Mouse (Mus musculus) hindbrain, embryonic 15.5 days (tissue): ENCODE results near the gene Gda. TPM values are rescaled to one million over a fixed set of nuclear protein-coding genes. Genes with fewer than 3 reads are reported as not detected.

Source experiments
- ATAC-seq: fragments of 200-750 bp; cut with Nextera tagmentation; 2 replicates; pipeline ENCODE4 v1.8.0; 2017; ENCODE audit warnings: low read depth, moderate number of reproducible peaks, moderate TSS enrichment; ENCODE audit not compliant: low FRiP score
- H3K27ac ChIP-seq: fragments of 300-500 bp; sonication (generic); replicated peaks from 2 replicates; pipeline ENCODE4 v1.5.1; 2015; ENCODE audit warnings: mild to moderate bottlenecking, inconsistent platforms
- H3K27me3 ChIP-seq: fragments of 300-500 bp; sonication (generic); 2 replicates; pipeline ENCODE4 v1.6.1; 2015; ENCODE audit warnings: control low read depth, inconsistent platforms
- H3K36me3 ChIP-seq: fragments of 300-500 bp; sonication (generic); 2 replicates; pipeline ENCODE4 v1.6.1; 2015; ENCODE audit warnings: control low read depth, inconsistent platforms
- H3K4me1 ChIP-seq: fragments of 300-500 bp; sonication (generic); replicated peaks from 2 replicates; pipeline ENCODE4 v1.6.1; 2015; ENCODE audit warnings: control low read depth, inconsistent platforms
- H3K4me2 ChIP-seq: fragments of 300-500 bp; sonication (generic); 2 replicates; pipeline ENCODE4 v1.6.1; 2015; ENCODE audit warnings: moderate library complexity, mild to moderate bottlenecking, inconsistent platforms
- H3K4me3 ChIP-seq: fragments of 300-500 bp; sonication (generic); 2 replicates; pipeline ENCODE4 v1.5.1; 2015; ENCODE audit warnings: mild to moderate bottlenecking, inconsistent platforms
- H3K9ac ChIP-seq: fragments of 300-500 bp; sonication (generic); 2 replicates; pipeline ENCODE4 v1.6.1; 2015; ENCODE audit warnings: inconsistent platforms
- H3K9me3 ChIP-seq: fragments of 300-500 bp; sonication (generic); 2 replicates; pipeline ENCODE4 v1.6.1; 2016; ENCODE audit warnings: control low read depth, inconsistent platforms
- WGBS: fragments of 180-500 bp; shearing (Covaris S2); methylation state at CpG from one replicate; pipeline ENCODE4 v1.1.7; 2015; 5-methylcytosine and 5-hydroxymethylcytosine counted together
- polyA plus RNA-seq: library from polyadenylated mRNA; unstranded; fragments of >200 nt; fragmentation: Nextera tagmentation; extraction: Ambion mirVana; gene quantifications from 2 replicates; pipeline ENCODE4 v1.2.1, GENCODE M21; 2015

Gda gene
- 0.31 and 0.39 TPM in 2 replicates for polyA plus RNA-seq

DNA sequence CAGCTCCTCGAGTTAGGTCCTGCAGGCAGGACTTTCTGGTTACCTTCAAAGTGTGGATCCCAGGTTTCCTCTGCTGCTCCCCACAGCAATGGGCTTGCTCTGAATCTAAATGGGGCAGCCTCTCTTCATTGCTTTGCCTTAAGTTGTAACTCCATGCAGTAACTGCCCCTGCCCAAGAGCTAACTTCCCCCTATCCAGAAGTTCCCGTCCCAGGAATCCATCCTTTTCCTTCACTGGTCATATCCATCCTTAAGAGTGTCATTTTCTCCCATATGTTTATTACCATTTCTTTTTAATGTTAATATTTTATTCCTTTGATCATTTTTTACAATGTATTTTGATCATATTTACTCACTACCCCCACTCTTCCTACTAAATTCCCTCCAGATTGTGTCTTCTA is at the start of gene Gda:
TSS of gene Gda (minus strand) at position 101 of the 400 bp plus-strand sequence.
- Histone ChIP-seq H3K9ac (peak within 1 kb of the TSS; percentile 32), H3K4me1 (peaks cover 8% of the 10 kb centered on the region), H3K27me3 (peaks cover 13% of the 10 kb centered on the region), H3K4me2 (peak within 1 kb of the TSS; percentile 88), H3K4me3 (peak within 1 kb of the TSS; percentile 48), H3K9me3 (no peaks in the 10 kb centered on the region), H3K36me3 (no peaks in the 10 kb centered on the region), H3K27ac (no peak within 1 kb of the TSS)
- no peak for ATAC-seq
- 71% methylated on average over 2 of the region's 2 CpGs for WGBS

DNA sequence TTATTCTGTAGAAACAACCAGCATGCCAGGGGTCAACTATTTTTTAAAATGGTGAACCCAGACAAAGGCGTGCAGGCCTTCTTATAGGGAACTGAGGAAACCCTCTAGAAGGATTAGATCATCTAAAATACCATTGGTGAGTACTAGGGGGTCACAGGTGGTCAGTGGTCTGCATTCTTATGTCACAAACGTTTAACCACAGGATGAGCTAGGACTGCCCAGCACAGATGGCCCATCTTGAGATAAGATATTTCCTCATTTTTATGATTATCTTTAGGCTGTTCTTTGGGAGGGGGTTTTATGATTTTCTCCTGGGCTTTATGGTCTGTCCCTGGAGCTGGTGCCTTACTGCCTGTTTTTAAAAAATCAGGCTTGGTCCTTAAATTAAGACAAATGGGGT is 47.0 kb upstream of the Gda start:
- H3K36me3 ChIP-seq = no peaks in the 10 kb centered on the region
- H3K9me3 ChIP-seq = no peaks in the 10 kb centered on the region
- 79% methylated on average over 2 of the region's 2 CpGs for WGBS
- no peak overlapping the region for H3K9ac ChIP-seq
- H3K4me1 ChIP-seq = no peaks in the 10 kb centered on the region
- ATAC-seq = no peak
- no peak overlapping the region for H3K4me3 ChIP-seq
- H3K27ac ChIP-seq = no peak overlapping the region
- H3K4me2 ChIP-seq = no peak overlapping the region
- no peaks in the 10 kb centered on the region for H3K27me3 ChIP-seq

DNA sequence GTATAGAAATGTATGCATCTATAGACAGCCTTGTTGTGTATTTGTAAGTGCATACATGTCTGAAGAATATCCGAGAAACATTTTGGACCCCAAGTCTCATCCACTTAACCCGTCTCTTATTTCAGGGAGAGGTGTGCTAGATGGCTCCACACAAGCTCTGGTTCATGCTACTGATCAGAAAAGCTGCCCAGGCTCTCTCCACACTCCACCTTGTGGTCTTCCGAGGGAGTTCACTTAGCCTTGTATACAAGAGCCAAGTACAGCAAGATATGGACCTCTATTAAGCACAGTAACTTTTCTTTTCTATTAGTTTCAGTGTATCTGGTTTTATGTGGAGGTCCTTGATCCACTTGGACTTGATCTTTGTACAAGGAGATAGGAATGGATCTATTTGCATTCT is 36.9 kb upstream of the Gda start:
- Histone ChIP-seq H3K36me3 (no peaks in the 10 kb centered on the region), H3K9me3 (no peaks in the 10 kb centered on the region), H3K4me3 (no peak overlapping the region), H3K27ac (no peak overlapping the region), H3K4me1 (no peaks in the 10 kb centered on the region), H3K27me3 (no peaks in the 10 kb centered on the region), H3K4me2 (no peak overlapping the region), H3K9ac (no peak overlapping the region)
- WGBS = 60% methylated on average over 3 of the region's 3 CpGs
- no peak for ATAC-seq

DNA sequence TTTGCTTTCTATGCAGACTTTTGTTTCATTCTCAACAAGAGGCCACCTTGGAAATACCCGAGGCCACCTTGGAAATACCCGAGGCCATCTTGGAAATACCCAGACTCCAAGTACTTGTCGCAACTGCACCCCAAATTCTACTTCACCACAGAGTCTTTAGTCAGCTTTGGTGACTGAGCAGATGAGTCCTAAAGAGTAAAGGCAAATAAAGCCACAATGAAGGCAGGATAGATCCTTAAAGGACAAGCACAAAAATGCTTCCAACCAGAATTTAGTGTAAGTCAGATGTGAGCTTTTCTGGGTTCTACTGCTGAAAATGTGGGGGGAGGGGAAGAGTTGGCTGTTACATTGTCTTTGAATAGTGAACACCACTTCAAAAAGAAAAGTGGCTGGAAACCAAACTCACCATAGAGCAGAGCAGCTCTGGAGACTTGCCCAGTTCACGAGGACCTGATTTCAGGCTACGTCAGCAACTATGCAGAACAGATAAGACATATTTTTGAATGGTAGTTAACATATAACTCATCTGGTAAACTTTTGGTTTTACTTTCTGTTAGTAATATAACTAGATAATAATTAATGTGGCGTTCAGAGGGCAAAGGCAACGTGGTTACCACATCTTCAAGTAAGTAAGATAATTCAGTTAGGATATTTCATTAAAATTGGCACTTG is 34.5 kb upstream of the Gda start:
- ATAC-seq = no peak
- H3K27me3 ChIP-seq = no peaks in the 10 kb centered on the region
- H3K36me3 ChIP-seq = no peaks in the 10 kb centered on the region
- 81% methylated on average over 7 of the region's 7 CpGs for WGBS
- H3K4me1 ChIP-seq = no peaks in the 10 kb centered on the region
- H3K27ac ChIP-seq = no peak overlapping the region
- H3K4me2 ChIP-seq = no peak overlapping the region
- H3K9me3 ChIP-seq = no peaks in the 10 kb centered on the region
- H3K9ac ChIP-seq = no peak overlapping the region
- H3K4me3 ChIP-seq = no peak overlapping the region

DNA sequence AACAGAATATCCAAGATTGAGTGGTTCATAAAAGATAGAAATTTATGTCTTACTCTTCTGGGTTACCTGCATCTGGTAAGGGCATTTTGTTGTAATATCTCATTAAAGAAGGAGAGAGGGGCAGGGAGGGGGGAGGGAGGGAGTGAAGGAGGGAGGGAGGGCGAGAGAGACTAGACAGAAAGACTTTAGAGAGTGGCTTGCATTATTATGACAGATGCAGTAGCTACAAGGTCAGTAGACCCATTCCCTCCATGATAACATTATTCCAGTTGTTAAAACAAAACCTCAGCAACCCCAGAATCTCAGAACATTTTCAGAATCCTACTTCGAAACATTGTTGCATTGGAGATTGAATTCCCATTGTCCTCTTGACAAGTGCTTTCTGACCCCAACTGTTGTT is 33.9 kb upstream of the Gda start:
- no peak for ATAC-seq
- no peaks in the 10 kb centered on the region for H3K27me3 ChIP-seq
- no peaks in the 10 kb centered on the region for H3K4me1 ChIP-seq

DNA sequence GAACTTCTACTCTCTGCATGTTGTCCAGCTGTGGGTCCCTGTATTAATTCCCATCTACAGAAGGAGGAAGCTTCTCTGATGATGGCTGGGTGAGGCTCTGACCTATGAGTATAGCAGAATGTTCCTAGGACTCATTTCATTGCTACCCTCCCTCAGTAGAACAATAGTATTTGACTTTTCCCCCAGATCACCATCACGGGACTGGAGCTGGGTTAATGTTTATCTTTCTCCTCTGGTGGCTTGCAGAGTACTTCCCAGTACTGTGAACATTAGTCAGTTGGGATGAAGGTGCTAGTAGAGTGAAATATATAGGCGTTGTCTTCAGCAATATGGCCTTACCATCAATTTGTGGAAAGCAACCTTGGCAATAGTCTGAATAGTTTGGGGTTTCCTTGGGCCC is 31.5 kb upstream of the Gda start:
- Histone ChIP-seq H3K9me3 (no peaks in the 10 kb centered on the region), H3K36me3 (no peaks in the 10 kb centered on the region), H3K4me3 (no peak overlapping the region), H3K9ac (no peak overlapping the region), H3K4me1 (no peaks in the 10 kb centered on the region), H3K27me3 (no peaks in the 10 kb centered on the region), H3K27ac (no peak overlapping the region), H3K4me2 (no peak overlapping the region)
- 76% methylated on average over 2 of the region's 2 CpGs for WGBS
- ATAC-seq = no peak

More for the DNA sequence above, 33.9 kb upstream of the Gda start:
- 80% methylated on average over 2 of the region's 2 CpGs for WGBS
- no peak overlapping the region for H3K4me2 ChIP-seq
- no peak overlapping the region for H3K27ac ChIP-seq
- no peaks in the 10 kb centered on the region for H3K36me3 ChIP-seq
- H3K9ac ChIP-seq = no peak overlapping the region
- H3K4me3 ChIP-seq = no peak overlapping the region
- no peaks in the 10 kb centered on the region for H3K9me3 ChIP-seq

DNA sequence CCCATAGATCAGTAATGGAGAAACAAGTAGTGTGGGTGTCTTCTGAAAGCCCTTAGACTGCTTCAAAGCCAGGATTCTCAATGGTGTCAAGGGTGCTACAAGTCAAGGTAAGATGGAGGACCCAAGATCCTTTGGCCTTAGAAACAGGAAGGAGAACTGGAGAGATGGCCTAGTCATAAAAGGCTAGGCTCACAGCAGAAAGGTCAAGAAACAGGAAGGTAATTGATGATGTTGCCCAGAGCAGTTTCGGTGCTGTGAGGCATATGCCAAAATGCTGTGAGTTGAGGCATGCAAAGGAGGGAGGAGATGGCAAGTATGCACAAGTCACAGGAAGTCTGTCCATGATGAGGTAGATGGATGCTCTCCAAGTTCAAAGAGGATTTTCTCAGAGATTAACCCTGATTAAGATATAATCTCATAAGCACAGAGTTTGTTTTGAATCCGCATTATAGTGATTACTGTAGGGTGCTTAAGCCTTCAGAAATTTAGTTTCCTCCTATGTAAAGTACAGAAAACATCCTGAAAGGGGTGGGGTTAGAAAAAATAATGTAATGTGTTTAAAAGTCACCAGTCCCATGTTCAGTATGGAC is 26.2 kb upstream of the Gda start:
- no peaks in the 10 kb centered on the region for H3K9me3 ChIP-seq
- no peaks in the 10 kb centered on the region for H3K4me1 ChIP-seq
- no peak overlapping the region for H3K4me2 ChIP-seq
- no peaks in the 10 kb centered on the region for H3K36me3 ChIP-seq
- WGBS = 85% methylated on average over 2 of the region's 2 CpGs
- H3K27me3 ChIP-seq = no peaks in the 10 kb centered on the region
- no peak for ATAC-seq
- no peak overlapping the region for H3K4me3 ChIP-seq
- no peak overlapping the region for H3K9ac ChIP-seq
- H3K27ac ChIP-seq = no peak overlapping the region

DNA sequence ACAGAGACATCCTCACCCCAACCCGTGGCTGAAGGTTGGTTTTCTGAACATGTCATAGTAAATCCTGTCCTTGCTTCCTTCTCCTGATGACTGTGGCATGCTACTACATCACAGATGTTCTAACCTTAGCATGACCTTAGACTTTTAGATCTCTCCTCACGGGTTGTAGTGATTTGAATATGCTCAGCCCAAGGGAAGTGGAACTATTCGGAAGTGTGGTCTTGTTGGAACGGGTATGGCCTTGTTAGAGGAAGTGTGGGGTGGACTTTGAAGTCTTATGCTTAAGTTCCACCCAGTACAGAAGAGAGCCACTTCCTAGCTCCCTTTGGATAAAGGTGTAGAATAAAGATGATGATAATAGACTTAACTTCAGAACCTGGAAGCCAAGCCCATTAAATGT is 22.6 kb upstream of the Gda start:
- H3K27ac ChIP-seq = no peak overlapping the region
- no peaks in the 10 kb centered on the region for H3K4me1 ChIP-seq
- H3K9me3 ChIP-seq = no peaks in the 10 kb centered on the region
- no peaks in the 10 kb centered on the region for H3K36me3 ChIP-seq
- H3K9ac ChIP-seq = no peak overlapping the region
- no peak for ATAC-seq
- no peak overlapping the region for H3K4me3 ChIP-seq
- H3K4me2 ChIP-seq = no peak overlapping the region
- 85% methylated on average over 4 of the region's 4 CpGs for WGBS
- H3K27me3 ChIP-seq = no peaks in the 10 kb centered on the region

DNA sequence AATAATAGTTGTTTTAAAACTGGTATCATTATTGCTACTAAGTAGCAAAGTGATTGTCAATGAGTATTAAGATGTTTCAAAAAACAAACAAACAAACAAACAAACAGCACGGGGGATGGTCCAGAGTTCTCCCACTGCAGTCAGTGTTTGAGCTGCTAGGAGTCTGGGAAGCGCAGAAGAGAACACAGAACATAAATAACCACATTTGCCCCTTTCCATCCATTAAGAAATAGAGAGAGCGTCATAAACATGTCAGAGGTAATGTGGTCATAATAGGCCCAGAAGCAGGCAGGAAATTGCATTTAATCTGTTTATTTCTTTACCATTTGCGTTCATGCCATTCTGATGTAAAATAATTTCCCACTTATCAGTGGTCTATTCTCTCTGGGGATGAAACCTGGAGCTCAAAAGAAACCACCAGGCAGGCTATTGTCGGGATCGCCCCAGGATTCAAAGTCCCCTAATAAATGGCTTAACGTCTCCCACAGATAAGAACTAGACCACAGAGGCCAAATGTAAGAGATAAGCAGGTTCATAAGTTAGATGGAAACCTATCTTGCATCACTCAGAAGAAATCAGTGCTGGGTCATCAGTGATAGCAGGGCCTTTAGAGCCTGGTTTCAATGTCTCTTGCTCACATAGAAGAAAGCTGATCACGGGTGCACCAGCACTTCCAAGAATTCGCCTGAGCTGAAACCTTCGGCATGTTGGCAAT is 20.7 kb upstream of the Gda start:
- Histone ChIP-seq H3K9me3 (no peaks in the 10 kb centered on the region), H3K9ac (no peak overlapping the region), H3K36me3 (no peaks in the 10 kb centered on the region), H3K4me1 (no peaks in the 10 kb centered on the region), H3K27me3 (no peaks in the 10 kb centered on the region), H3K4me3 (no peak overlapping the region), H3K4me2 (no peak overlapping the region), H3K27ac (no peak overlapping the region)
- ATAC-seq = no peak
- WGBS = 78% methylated on average over 10 of the region's 10 CpGs

DNA sequence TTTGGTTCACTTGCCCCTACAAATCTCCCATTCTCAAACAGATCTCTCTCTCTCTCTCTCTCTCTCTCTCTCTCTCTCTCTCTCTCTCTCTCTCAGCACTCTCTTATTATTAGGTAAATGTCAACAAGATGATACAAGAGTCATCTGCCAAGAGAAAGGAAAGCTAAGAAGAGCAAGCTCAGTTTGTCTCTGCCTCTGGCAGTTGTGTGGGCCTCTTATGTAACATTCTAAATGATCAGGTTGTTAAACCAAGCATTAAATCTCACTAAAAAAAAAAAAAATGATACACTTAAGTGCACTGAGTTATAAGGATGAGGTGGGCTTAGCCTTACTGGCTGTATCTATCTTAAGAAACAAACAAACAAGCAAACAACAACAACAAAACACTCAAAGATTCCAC is 18.1 kb upstream of the Gda start:
- no peaks in the 10 kb centered on the region for H3K36me3 ChIP-seq
- no peak overlapping the region for H3K4me3 ChIP-seq
- no peaks in the 10 kb centered on the region for H3K4me1 ChIP-seq
- no peak overlapping the region for H3K27ac ChIP-seq
- no peaks in the 10 kb centered on the region for H3K27me3 ChIP-seq
- no peaks in the 10 kb centered on the region for H3K9me3 ChIP-seq
- ATAC-seq = no peak
- no peak overlapping the region for H3K4me2 ChIP-seq
- no peak overlapping the region for H3K9ac ChIP-seq

DNA sequence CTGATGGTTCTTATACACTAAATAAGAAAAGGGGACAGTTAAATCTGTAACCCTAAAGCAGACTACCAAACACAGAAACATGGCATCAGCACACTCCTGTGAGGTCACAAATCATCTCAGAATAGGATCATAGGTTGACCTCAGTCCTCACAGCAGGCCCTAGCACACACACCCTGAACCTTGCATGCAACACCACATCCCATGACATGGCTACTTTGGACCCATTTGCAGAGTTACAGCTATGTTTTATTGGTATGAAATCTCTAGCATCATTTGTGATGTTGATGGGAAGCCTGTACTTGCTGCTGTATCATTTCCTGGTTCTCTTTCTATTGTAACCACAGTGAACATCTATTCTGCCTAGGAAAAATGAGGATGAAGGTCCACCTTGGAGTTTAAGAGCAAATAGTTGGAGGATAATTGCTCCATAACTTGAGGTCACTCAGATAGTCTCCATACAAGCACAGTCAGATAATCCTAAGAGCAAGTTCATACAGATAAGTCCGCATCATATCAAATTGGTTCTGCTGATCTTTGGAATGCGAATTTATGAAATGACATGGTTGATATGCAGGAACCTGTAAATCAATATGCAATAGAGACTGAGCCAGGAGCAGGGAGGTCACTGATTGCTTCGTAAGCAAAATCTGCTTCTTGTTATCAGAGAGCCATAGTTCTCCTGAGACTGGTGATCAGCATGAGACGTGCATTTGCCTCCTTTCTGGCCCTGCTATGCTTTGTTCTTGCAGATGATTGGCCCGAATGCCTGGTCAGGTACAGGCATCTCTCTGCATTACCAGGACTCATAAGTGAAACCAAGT is 14.1 kb upstream of the Gda start:
- ATAC-seq = no peak
- Histone ChIP-seq H3K4me2 (no peak overlapping the region), H3K9me3 (no peaks in the 10 kb centered on the region), H3K4me3 (no peak overlapping the region), H3K4me1 (no peaks in the 10 kb centered on the region), H3K9ac (no peak overlapping the region), H3K36me3 (no peaks in the 10 kb centered on the region), H3K27me3 (no peaks in the 10 kb centered on the region), H3K27ac (no peak overlapping the region)
- WGBS = 83% methylated on average over 5 of the region's 5 CpGs

DNA sequence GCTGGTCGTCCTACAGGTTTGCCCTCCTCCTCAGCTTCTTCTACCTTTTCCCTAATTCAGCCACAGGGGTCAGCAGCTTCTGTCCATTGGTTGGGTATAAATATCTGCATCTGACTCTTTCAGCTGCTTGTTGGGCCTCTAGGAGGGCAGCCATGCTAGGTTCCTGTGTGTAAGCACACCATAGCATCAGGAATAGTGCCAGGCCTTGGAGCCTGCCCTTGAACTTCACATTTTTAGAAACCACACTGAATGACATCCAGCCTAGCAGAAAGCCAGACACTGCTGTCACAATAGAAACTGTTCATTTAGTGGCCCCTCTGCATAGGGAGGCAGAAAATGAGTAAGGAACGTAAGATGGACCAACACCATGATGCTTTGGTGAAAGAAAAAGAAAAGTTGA is 8.9 kb upstream of the Gda start:
- WGBS = 87% methylated on average over 2 of the region's 2 CpGs
- H3K4me3 ChIP-seq = no peak overlapping the region
- H3K9me3 ChIP-seq = no peaks in the 10 kb centered on the region

More for the DNA sequence above, 8.9 kb upstream of the Gda start:
- Histone ChIP-seq H3K27me3 (no peaks in the 10 kb centered on the region), H3K36me3 (no peaks in the 10 kb centered on the region), H3K4me1 (peaks cover 7% of the 10 kb centered on the region; the same call in 1 of the 2 replicates), H3K27ac (no peak overlapping the region), H3K9ac (no peak overlapping the region), H3K4me2 (no peak overlapping the region)
- ATAC-seq = no peak
